Mouse (Mus musculus) intestine, embryonic 14.5 days (tissue): ENCODE measurements around the gene Shmt1. TPM values are rescaled to one million over a fixed set of nuclear protein-coding genes. Genes with fewer than 3 reads are reported as not detected.
A peak's percentile ranks its signal among the peaks of the same experiment; 100 is the strongest.
"Not testable (repeated sequence)": the region's sequence is repeated elsewhere in the genome, so short reads cannot be mapped to it uniquely, and the experiment has no call there.

Experiments used
- ATAC-seq: fragments of 200-750 bp; cut with Nextera tagmentation; replicated peaks from 2 replicates; pipeline ENCODE4 v1.8.0; 2017; ENCODE audit warnings: low read depth, moderate number of reproducible peaks, moderate TSS enrichment, moderate library complexity; ENCODE audit not compliant: low FRiP score, low TSS enrichment
- DNase-seq: peaks from one replicate; pipeline ENCODE4 v3.0.0-alpha.2; 2018; ENCODE audit warnings: low spot score
- H3K27ac ChIP-seq: fragments of 300-500 bp; sonication (generic); 2 replicates; pipeline ENCODE4 v1.5.1; 2014; ENCODE audit warnings: low read depth, mild to moderate bottlenecking, control low read depth
- H3K27me3 ChIP-seq: fragments of 300-500 bp; sonication (generic); replicated peaks from 2 replicates; pipeline ENCODE4 v1.6.1; 2014; ENCODE audit warnings: low read length, control low read depth; ENCODE audit not compliant: control insufficient read depth, insufficient read depth
- H3K36me3 ChIP-seq: fragments of 300-500 bp; sonication (generic); 2 replicates; pipeline ENCODE4 v1.6.1; 2014; ENCODE audit warnings: low read length, control low read depth; ENCODE audit not compliant: control insufficient read depth, insufficient read depth
- H3K4me1 ChIP-seq: fragments of 300-500 bp; sonication (generic); replicated peaks from 2 replicates; pipeline ENCODE4 v1.6.1; 2014; ENCODE audit warnings: low read length, control low read depth, mixed read lengths; ENCODE audit not compliant: control insufficient read depth, insufficient read depth
- H3K4me2 ChIP-seq: fragments of 300-500 bp; sonication (generic); 2 replicates; pipeline ENCODE4 v1.6.1; 2014; ENCODE audit warnings: low read length
- H3K4me3 ChIP-seq: fragments of 300-500 bp; sonication (generic); 2 replicates; pipeline ENCODE4 v1.5.1; 2014; ENCODE audit warnings: low read depth, low read length, control low read depth, mixed read lengths
- H3K9ac ChIP-seq: fragments of 300-500 bp; sonication (generic); 2 replicates; pipeline ENCODE4 v1.6.1; 2014; ENCODE audit warnings: mild to moderate bottlenecking, low read length
- H3K9me3 ChIP-seq: fragments of 300-500 bp; sonication (generic); 2 replicates; pipeline ENCODE4 v1.6.1; 2016; ENCODE audit warnings: low read length, control low read depth; ENCODE audit not compliant: control insufficient read depth
- WGBS: fragments of 180-500 bp; shearing (Covaris S2); extraction: QIAGEN DNeasy Blood & Tissue Kit; methylation state at CpG from one replicate; pipeline ENCODE4 v1.1.7; 2014; 5-methylcytosine and 5-hydroxymethylcytosine counted together
- polyA plus RNA-seq: library from polyadenylated mRNA; unstranded; fragments of >200 nt; fragmentation: Nextera tagmentation; extraction: Ambion mirVana; gene quantifications from 2 replicates; pipeline ENCODE4 v1.2.1, GENCODE M21; 2014

Gene Shmt1
- polyA plus RNA-seq, result 94.7 and 102 TPM in 2 replicates

DNA sequence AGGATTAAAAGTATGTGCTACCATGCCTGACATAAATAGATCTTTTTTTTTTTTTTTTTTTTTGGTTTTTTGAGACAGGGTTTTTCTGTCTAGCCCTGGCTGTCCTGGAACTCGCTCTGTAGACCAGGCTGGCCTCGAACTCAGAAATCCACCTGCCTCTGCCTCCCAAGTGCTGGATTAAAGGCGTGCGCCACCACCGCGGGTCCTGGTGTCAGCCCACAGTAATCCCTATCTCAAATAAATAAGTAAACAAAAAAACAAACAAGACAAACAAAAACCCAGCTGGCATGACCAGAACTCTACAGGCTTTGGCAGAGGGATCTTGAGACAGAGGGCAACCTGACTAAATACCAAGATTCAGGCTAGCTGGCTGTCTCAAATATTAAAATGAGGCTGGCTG lies at the start of gene Shmt1:
Shmt1 (minus strand) TSS at position 101 of the 400 bp plus-strand sequence.
- Histone ChIP-seq H3K9ac (peak within 1 kb of the TSS; percentile 38), H3K4me2 (peak within 1 kb of the TSS; percentile 66), H3K4me3 (peak within 1 kb of the TSS; percentile 44), H3K4me1 (peaks cover 17% of the 10 kb centered on the region), H3K27ac (peak within 1 kb of the TSS; percentile 48)
- 18% methylated on average over 6 of the region's 6 CpGs for WGBS
- not testable (repeated sequence) for H3K9me3 ChIP-seq, H3K27me3 ChIP-seq, DNase-seq, H3K36me3 ChIP-seq, ATAC-seq

DNA sequence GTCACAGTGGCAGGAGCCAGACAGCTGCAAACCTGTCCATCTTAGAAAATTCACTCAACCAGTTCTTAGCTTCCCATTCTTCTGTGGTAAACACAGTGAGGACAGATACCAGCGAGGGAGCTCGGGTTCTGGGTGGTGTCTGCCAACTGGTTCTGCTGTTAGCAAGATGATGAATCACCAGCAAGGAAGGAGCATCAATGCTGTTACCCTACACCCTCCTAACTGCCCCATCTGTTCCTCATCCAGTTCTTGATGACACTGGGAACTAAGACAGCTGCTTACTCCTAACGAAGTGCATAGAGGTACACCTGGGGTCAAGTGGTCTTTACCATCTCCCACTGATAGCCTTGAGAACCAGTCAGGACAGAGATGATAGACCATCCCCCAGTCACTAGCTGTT lies 45.1 kb upstream of the Shmt1 start:
- no peak overlapping the region for H3K4me2 ChIP-seq
- H3K4me3 ChIP-seq, result no peak overlapping the region
- no peaks in the 10 kb centered on the region for H3K4me1 ChIP-seq
- no peaks in the 10 kb centered on the region for H3K9me3 ChIP-seq
- DNase-seq (no peak), ATAC-seq (no peak)
- H3K27ac ChIP-seq, result no peak overlapping the region
- WGBS, result 49% methylated on average over 3 of the region's 3 CpGs
- H3K27me3 ChIP-seq, result no peaks in the 10 kb centered on the region
- H3K36me3 ChIP-seq, result peaks cover 64% of the 10 kb centered on the region
- no peak overlapping the region for H3K9ac ChIP-seq

DNA sequence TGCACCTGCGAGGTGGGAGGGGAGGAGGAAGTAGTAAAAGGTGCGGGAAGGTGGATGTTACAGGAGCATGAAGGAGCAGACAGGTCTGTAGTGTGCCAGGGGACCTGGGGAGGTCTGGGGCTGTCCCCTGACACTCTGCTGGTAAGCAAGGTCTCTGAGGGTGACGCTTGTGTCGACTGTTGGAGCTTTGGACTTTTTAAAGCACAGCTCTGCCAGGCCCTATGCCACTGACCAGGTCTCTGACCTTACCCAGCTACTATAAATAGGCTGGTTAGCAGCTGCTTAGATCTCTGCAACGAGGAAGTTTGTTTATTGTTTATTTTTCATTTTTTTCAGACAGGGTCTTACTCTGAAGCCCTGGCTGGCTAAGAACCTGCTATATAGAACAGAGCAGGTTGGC lies 33.9 kb upstream of the Shmt1 start:
- 77% methylated on average over 5 of the region's 5 CpGs for WGBS
- DNase-seq (no peak), ATAC-seq (no peak)
- Histone ChIP-seq H3K4me2 (no peak overlapping the region), H3K36me3 (peaks cover 28% of the 10 kb centered on the region), H3K9ac (no peak overlapping the region), H3K4me1 (no peaks in the 10 kb centered on the region), H3K4me3 (no peak overlapping the region), H3K27ac (no peak overlapping the region), H3K27me3 (no peaks in the 10 kb centered on the region), H3K9me3 (no peaks in the 10 kb centered on the region)

DNA sequence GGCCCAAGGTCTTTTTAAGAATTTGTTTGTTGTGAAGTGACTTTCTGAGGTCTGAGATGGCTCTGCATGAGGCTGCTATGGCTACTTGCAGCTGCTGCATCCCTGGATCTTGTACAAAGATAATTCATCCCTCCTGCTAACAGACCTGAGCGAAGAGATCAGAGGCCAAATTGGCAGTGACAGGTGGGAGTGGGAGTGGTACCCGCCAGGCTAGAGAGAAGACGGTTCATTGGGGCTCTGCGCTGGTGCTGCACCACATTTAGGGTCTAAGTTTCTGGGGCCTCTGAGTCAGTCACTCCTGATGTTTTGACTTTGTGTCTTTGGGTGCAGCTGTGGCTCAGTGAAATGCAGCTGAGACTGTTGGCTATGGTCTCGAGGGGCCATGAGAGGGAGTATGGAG lies 31.9 kb upstream of the Shmt1 start:
- no peaks in the 10 kb centered on the region for H3K27me3 ChIP-seq
- peaks cover 16% of the 10 kb centered on the region for H3K36me3 ChIP-seq
- no peaks in the 10 kb centered on the region for H3K9me3 ChIP-seq
- no peak overlapping the region for H3K4me2 ChIP-seq
- H3K4me3 ChIP-seq, result no peak overlapping the region
- no peak overlapping the region for H3K9ac ChIP-seq
- no peak overlapping the region for H3K27ac ChIP-seq
- no peak for ATAC-seq
- 90% methylated on average over 5 of the region's 5 CpGs for WGBS
- H3K4me1 ChIP-seq, result no peaks in the 10 kb centered on the region
- no peak for DNase-seq

DNA sequence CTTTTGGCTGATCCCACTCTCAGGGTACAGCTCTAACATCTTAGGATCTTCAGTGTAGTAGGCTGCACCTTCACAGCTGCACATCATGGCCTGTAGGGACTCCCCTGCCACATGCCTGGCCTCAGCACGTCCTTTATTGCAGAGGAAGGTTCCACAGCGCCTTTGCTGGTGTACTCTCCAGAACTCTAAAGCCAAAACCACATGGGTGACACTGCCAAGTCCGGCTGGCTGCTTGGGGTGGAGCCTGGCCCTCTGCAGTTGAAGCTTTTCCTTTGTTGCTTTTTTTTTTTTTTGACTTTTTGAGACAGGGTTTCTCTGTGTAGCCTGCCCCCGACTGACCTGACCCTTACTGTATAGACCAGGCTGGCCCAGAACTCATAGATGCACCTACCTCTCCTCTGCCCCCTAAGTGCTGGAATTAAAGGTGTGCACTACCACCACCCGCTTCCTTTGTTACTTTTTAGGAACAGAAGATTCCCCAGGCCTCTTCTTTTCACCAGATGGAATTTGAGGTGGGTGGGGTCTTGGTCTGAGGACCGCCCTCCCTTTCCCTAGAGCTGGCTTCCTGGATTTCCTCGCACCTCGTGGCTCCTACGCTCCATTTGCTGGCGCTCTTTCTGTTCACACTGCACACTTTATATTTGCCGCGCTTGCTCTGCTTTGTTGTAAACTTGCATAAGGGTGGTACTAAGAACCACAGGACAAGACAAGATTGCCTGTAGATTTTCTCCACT lies 30.1 kb upstream of the Shmt1 start:
- Histone ChIP-seq H3K4me3 (no peak overlapping the region), H3K4me2 (no peak overlapping the region), H3K36me3 (peaks cover 11% of the 10 kb centered on the region), H3K9ac (no peak overlapping the region), H3K9me3 (no peaks in the 10 kb centered on the region), H3K27ac (no peak overlapping the region), H3K27me3 (no peaks in the 10 kb centered on the region), H3K4me1 (no peaks in the 10 kb centered on the region)
- DNase-seq, result no peak
- no peak for ATAC-seq
- 75% methylated on average over 12 of the region's 12 CpGs for WGBS

DNA sequence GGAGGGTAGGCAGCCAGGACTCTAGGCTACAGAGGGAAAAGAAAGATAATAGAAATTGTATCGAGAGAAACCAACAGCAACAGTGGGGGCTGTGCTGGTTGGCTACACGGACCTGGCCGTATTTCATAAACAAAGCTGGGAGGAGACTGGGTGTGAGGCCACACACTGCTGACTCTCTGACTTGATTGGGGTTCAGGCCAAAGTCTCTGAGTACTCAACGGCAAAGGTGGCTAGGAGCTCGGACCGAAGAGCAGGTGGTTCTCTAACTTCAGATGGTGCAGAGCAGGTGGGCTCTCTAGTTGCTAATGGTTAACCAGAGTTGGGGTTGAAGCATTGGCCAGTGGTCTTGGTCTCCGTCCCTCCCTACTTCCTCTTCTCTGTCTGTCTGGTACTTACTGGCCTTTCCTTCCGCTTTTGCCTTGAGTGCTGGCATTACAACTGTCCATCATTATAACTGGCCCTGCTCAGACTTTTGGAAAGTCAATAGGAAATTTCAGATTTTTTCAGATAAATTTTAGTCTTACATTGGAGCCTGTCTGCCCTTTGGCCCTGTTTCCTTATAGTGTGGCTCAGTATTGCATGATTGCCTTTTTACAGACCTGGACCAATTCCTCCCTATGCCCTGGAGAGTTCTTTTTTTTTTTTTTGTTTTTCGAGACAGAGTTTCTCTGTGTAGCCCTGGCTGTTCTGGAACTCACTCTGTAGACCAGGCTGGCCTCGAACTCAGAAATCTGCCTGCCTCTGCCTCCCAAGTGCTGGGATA lies 26.3 kb upstream of the Shmt1 start:
- no peak overlapping the region for H3K9ac ChIP-seq
- no peaks in the 10 kb centered on the region for H3K9me3 ChIP-seq
- no peak overlapping the region for H3K27ac ChIP-seq
- H3K4me2 ChIP-seq, result no peak overlapping the region
- H3K36me3 ChIP-seq, result 0 out of 2 replicates have a peak, but pooled peaks cover 5% of the 10 kb centered on the region
- ATAC-seq (no peak), DNase-seq (no peak)
- 86% methylated on average over 10 of the region's 10 CpGs for WGBS
- H3K27me3 ChIP-seq, result no peaks in the 10 kb centered on the region
- H3K4me3 ChIP-seq, result no peak overlapping the region
- H3K4me1 ChIP-seq, result no peaks in the 10 kb centered on the region

DNA sequence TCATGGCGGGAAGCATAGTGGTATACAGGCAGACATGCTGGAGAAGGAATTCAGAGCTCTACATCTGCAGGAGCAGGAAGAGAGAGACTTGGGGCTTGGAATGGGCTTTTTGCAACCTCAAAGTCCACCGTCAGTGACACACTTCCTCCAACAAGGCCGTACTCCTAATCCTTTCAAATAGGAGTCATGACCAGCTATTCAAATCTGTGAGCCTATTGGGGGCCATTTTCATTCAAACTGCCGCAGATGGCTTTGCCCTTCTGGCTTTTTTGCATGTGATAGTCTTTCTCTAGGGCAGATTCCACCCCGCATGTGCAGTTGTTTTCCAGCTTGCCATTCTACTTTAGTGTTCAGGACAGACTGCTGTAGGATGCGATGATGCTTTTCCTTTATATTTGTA lies 25.4 kb upstream of the Shmt1 start:
- no peak overlapping the region for H3K27ac ChIP-seq
- H3K9me3 ChIP-seq, result no peaks in the 10 kb centered on the region
- no peaks in the 10 kb centered on the region for H3K4me1 ChIP-seq

DNA sequence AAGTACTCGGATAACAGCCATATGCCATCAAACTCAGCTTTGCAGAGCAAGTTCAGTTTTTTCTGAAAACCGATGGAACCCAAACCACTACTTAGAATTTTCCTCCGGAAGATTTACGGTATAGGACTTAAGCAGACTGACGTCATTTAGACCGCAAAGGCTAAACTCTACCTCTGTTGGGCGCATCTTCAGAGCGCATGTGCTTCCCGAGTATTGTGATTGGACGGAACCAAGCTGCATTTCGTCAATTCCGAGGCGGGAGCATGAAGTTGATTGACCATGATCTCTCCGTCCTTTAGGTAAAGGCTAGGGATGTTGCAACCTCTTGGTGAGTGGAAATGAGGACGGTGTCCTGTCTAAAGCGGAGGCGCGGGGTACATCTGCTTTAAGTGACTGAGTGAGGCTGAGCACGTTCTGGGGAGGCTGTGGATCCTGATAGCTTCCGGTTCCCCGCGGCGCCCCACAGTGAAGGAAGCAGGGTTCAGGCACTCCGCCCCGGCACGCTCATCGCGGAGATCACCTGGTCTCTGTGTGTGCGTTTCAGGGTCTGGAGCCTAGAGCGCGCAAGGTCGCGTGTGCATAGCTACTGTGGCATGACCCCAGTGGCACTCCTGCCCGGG lies 19.0 kb upstream of the Shmt1 start, which contains the start of gene Dhrs7b:
Dhrs7b (plus strand) TSS at position 199 of the 620 bp plus-strand sequence.
- H3K27ac ChIP-seq, result peak within 1 kb of the TSS; percentile 57
- no peaks in the 10 kb centered on the region for H3K27me3 ChIP-seq
- 0 out of 2 replicates have a peak, but pooled peaks cover 5% of the 10 kb centered on the region for H3K36me3 ChIP-seq
- peak within 1 kb of the TSS; percentile 73 for H3K4me3 ChIP-seq
- peak within 1 kb of the TSS; percentile 58 for H3K9ac ChIP-seq
- peaks cover 4% of the 10 kb centered on the region for H3K4me1 ChIP-seq
- ATAC-seq, result peak; percentile 97
- WGBS, result under 1% methylated on average over 34 of the region's 34 CpGs
- peak; percentile 88 for DNase-seq
- H3K4me2 ChIP-seq, result peak within 1 kb of the TSS; percentile 72
- H3K9me3 ChIP-seq, result no peaks in the 10 kb centered on the region

More for the DNA sequence above, 25.4 kb upstream of the Shmt1 start:
- Histone ChIP-seq H3K4me3 (no peak overlapping the region), H3K4me2 (no peak overlapping the region), H3K27me3 (no peaks in the 10 kb centered on the region), H3K9ac (no peak overlapping the region), H3K36me3 (0 out of 2 replicates have a peak, but pooled peaks cover 5% of the 10 kb centered on the region)
- 99% methylated on average over 6 of the region's 6 CpGs for WGBS
- no peak for DNase-seq
- no peak for ATAC-seq
